Mouse (Mus musculus): ENCODE results near the gene Nt5dc2.

The Nt5dc2 gene

DNA sequence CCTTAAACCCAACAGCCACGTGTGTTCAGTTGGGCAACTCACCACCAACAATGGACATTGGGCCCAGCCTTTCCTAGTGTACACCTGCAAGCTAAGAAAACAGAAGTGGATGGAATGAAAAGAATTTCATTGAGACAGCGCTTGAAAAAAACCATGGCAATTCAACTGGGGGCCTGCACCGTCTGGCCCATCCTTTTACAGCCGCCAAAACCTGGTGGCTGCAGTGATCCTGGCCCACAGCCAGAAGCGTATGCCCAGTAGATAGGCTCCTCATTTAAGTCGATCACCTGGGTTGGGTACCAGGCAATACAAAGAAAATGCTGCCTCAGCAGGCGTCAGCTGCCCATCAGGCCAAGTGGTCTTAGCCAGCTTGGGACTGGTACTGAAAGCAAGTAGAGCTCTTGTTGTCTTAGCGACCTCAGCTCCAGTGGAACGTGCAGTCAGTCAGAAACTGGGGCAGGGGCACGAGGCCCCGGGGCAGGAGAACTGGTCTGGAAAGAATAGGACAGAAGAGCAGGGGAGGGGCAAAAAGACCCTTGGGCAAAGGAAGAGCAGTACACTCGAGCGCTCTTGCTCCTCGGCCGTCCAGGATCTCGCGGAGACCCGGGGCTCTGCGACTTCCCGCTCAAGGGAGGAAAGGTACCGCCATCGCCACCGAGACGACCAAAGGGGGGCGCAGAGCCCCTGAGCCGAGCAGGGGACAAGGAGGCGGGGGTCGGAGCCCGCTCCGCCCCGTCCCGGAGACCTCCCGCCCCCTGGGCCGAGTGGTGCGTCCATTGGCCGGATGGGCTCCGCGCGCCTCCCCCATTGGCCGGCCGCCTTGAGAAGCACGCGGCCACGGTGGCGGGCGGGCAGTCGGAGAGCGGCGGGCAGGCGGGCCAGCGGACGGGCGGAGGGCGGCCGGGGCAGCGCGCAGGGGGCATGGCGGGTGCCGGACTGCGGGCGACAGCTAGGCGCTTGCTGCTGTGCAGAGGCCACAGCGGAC lies at the start of gene Nt5dc2:
Nt5dc2 (plus strand) TSS at position 818 of the 985 bp plus-strand sequence.
- peak; percentile 91 for DNase-seq

DNA sequence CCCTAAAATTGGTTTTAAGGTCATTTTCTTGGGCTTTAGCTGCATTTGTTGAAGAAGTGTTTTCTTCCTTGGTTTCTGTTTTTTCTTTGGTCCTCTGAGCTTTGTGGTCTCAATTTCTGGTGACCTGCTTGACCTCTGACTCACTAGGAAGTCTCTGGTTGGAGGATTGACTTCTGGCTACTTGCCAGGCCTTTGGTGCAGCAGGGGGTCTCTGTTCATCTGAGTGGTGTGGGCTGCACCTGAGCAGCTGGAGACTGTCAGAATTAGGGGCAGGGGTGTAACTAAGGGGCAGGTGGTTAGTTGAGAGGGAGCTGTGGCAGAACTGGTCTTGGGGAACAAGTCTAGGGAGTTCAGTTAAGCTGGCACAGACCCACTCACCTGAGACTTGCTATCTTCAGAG lies 49.7 kb upstream of the Nt5dc2 start:
- DNase-seq = no peak

DNA sequence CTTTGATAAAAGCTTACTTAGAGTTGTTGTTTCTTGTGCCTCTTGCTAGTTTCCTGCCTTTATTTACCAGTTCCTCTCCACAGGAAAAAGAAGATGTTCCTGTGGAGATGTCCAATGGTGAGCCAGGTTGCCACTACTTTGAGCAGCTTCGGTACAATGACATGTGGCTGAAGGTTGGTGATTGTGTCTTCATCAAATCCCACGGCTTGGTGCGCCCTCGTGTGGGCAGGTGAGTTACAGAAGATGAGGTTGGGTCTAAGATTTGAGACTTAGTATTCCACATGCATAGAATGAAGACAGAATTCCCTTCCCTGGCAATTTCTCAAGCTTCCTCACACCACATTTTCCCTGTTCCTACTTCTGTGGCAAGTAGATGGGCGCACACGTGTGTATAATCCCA lies 43.4 kb upstream of the Nt5dc2 start:
- DNase-seq = peak; percentile 9

DNA sequence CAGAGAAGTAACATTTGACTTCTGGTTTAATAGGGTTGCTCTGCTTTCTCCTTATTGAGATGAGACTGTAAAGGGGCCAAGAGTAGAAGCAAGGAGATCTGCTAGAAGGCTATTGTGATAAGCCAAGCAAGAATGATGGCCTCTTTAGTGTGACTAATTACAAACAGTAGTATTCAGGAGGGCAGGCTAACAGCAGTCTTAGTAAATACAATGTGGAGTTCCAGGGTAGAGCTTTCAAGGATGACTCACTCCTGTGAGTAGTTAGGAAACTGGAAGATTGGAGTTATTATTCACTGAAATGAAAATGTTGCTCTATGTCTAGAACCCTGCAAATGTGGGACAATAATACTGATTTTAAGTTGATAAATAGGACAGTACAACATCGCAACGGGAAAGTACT lies 42.3 kb upstream of the Nt5dc2 start:
- no peak for DNase-seq

DNA sequence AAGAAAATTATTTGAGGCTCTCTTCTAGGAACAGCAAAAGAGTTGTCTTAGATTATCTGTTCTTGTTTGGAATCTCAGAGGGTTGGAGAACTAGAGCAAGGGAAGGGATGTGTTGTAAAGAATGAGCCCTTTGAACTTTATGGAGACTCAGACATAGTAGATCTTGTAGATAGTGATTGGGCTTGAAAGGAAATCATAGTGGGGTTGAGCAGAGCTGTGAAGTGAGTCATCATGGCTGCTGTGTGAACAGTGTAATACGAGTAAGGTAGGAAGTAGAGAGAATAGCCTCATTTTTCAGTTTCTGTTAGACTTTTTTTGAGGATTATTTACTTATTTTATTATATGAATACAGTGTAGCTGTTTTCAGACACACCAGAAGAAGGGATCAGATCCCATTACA lies 40.9 kb upstream of the Nt5dc2 start:
- no peak for DNase-seq

DNA sequence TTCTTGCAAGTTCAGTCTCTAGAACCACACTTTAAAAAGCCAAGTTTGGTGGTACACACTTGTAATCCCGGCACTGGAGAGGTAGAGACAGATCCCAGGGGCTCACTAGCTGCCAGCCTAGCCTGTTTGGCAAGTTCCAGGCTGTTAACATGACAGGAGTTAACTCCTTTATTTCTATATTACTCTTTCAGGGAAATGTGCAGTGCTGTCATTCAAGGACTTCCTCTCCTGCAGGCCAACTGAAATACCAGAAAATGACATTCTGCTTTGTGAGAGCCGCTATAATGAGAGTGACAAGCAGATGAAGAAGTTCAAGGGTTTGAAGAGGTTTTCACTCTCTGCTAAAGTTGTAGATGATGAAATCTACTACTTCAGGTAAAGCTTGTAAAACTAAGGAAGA lies 25.7 kb upstream of the Nt5dc2 start:
- no peak for DNase-seq

DNA sequence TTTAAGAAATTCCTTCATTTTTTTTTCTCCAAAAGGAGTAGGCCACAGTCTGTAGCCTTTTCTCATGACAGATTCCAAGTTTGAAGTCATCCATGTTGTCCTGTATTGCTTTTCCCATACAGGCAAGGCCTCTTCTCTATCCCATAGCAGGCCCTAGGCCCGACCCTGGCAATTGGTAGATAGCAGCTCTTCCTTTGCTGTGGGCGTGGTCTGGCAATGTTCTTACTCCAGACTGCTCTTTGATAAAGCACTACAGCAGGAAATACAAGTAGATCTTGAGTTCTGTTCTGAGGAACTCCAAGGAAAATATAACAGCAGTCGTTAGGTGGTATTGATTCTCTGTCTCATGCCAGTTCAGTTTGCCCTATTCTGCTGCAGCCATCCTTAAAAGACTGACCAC lies 20.2 kb upstream of the Nt5dc2 start:
- no peak for DNase-seq

DNA sequence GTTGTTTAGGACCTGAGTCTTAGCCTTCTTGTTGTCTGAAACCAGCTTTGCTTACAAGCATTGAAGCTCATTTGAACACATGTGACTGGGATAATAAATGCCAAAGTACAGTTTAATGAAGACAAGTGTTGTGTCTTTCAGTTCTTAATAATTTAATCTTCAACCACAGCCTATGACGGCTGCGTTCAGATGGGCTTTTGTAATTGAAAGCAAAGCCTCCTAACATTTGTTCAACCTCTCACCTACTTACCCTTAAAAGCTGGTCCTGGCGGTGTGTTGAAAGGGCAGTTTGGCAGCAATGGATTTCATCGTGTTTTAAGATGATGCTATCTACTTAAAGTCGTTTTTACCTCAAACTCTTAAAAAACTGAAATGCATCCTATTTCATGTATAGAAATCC lies 18.7 kb upstream of the Nt5dc2 start:
- DNase-seq = no peak

DNA sequence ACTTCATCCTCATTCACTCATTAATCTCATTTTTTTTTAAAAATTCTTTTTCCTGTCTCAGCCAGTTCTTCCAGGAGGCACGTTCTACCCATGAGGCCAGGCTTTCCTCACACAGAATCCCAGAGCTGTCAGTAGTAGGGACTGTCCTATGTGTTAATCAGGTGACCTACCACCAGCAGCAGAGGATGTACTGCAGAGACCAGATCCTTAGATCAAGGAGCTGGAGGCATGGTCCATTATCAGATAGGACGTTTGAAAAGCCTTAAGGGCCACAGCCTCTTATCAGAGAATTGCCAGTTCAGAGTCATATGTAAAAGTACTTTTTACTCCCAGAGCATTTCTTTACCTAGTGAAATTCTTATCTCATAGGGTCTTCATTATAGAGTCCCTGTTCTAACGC lies 16.8 kb upstream of the Nt5dc2 start:
- no peak for DNase-seq

DNA sequence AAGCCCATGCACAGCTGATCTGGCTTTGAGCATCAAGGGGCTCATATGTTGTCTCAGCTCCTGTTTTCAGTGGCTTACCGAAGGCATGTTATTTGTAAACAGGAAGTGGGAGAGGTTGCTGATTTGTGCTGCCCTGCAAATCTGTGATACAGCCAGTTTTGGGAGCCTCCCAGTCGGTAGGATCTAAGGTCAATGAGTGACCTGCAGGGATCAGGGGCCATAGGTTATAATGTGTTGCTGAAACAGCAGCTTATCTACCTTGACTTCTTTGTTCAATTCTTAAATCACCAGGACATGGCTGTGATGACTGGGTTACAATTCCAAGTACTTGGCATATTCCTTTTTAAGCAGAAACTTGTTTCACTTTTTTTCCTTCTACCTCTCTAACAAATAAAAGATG lies 15.3 kb upstream of the Nt5dc2 start:
- DNase-seq = no peak

DNA sequence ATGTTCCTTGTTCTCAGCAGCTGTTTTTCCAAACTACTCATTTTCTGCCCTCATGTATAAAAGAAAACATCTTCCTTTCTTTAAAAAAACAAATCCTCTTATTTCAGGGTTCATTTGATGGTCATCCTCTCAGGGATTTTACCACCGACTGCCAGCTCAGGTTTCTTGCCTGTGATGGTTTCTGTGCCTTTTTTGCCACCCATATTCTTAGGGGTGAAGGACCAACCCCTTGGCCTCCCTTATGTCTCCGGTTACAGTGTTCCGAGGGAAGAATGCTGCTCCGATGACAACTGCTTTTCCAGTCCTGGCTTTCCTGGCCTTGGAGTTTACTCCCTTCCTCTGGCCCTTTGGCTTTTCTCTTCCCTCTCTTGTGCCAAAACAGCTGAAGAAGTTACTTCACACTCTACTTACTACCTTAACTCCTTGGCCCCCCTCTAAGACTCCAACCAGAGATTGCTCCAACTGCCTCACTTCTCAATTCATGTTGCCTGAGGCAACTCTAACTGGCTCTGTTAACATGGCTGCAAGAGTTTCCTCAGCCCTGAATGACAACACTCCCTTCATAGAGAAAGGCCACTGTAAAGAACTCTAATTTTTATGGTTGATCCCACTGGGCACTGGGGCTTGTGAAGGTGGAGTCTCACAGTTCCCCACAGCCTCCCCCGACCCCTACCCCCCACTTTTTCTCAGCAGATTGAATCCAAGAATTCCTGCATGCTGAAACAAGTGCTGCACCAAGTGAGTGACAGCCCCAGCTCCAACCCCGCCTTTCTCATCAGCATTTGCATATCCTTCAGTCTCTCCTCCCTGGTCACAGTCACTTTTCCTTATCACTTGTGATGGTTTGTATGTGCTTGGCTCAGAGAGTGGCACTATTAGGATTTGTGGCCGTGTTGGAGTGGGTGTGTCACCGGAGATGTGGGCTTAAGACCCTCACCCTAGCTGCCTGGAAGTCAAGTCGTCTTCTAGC lies 5.5 kb upstream of the Nt5dc2 start:
- no peak for DNase-seq

DNA sequence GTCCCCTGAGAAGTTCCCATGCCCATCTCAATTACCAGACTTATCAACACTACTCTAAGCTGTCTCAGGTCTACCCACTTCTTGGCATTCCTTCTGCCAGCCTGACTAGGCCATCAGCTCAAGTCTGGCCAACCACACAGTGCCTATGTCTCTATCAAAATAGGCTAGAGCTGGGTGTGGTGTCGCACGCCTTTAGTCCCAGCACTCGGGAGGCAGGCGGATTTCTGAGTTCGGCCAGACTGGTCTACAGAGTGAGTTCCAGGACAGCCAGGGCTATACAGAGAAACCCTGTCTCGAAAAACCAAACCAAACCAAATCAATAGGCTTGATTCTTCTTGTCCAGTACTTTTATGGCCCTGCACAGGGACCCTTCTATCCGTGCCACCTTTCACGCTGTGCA lies 4.0 kb upstream of the Nt5dc2 start:
- no peak for DNase-seq

DNA sequence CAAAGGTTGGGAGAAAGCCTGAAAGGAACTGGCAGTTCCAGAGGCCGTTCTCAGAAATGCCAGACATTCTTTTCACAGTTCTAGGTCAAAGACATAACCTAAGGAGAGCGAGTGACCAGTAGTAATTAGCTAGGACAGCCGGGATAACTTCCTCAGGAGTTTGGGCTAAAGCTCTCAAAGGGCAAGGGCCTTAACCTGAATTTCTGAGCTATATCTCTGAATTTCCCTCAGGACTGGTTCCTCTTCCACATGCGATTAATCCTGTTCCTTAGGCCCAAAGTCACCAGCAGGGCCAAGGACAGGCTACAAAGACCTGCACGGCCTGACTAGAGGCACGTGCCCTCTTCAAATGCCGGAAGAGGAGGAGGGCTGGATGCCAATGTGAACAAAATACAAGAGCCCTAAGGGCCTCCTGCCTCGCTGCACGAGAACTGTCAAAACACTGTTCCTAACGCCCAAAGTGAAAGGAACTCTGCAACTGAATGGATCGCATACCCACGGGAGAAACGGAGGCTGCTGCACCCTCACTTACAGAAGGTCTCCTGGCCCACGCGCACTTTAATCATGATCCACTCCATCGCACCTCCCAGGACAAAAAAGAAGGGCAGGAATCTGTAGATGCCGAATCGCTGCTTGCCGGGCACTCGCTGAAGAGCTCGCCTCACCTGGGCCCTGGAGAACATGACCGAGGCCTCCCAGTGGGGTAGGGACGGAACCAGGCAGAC lies 2.6 kb upstream of the Nt5dc2 start:
- DNase-seq = no peak

DNA sequence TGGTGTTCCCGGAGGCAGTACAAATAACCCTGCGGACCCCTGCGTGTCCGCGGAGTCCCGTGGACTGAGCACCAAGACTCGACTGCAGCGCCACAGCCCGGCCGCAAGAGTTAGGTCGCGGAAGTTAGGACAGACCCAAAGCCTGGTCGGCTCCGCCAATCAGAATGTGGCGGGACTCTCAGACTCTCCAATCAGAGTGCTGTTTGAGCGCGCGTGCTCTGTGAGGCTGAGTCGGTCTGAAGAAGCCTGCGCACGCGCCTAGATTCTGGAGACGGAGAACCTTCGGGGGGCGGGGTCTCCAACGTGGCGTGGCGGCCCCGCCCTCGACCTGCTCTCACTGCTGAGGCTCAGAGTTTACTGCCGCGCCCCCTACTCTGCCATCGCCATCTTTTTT lies 2.0 kb upstream of the Nt5dc2 start, which contains the start of gene Smim4:
Smim4 (minus strand) TSS at position 131 of the 394 bp plus-strand sequence.
- peak; percentile 98 for DNase-seq

DNA sequence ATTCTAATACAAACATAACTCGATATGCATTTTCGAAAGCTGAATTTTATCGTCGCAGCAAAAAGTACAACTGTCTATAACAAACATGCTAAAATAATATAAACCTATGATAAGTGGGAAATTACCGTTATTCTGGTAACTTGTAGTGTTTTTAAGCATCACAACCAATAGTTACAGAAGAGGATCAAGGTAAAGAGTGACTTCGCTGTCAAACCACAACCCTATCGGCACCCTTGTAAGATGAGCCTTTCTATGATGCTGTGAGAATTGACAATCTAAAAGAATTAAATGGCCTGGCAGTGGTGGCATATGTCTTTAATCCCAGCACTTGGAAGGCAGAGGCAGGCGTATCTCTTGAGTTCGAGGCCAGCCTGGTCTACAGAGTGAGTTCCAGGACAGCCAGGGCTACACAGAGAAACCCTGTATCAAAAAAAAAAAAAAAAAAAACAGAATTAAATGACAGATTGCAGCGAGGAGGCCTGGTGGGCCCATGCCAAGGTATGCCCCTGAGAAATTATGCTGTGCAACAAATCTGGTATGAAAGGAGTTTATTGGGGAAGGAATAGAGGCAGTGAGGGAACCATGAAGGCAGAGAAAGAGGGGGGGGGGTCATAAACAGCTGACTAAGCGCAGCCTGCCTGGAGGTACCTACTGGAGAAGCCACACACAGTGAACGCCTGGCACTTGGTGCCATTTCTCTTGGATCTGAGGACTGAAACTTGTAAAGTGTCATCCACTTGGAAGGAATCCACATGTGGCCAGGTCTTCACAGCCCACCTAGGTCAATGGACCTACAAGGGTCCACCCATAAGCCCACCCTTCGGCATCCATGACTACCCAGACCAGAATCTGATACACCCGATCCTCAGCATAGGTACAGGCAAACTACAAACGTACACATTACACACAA lies 1.3 kb upstream of the Nt5dc2 start:
- DNase-seq = peak; percentile 9

DNA sequence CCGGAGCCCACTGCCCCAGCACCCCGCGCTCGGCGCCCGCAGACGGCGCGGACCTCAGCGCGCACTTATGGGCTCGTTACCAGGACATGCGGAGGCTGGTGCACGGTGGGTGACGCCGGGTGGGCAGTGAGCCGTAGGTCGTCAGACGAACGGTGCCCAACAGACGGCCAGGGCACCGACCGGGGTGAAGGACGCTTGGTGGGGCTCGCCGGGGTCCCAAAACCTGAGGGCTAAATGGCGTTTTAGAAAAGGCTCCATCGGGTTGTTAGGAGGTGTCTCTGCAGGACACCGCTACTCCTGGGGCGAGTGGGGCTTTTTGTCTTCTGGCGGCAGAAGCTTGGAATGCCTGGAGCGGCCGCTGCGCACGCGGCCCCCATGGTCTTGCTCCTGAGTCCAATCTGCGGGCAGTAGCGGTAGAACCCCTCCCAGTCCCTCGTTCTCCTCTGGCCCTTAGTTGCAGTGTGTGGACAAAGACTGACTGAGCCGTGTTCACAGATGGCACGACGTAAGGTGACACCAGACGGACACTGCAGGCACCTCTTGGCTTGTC lies 494 bp downstream of the Nt5dc2 start:
- DNase-seq = no peak

DNA sequence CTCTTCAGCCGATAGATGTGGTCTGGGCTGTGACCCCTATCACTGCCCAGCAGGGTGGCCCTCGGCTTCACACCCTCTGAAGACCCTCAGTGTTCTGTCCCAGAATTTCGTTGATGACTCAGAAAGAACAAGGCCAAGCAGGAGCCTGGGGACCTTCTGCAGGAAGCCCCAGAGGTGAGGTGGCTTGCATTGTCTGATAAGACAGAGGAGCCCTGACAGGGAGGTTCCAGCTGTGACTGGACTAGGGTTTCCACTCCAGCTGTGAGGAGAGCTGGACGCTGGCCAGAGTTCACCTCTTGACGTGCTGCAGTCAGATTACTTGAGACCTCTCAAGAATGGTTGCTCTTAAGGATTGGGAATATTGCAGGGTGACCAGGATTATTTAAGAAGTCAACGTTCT lies 1.2 kb downstream of the Nt5dc2 start:
- DNase-seq = no peak

DNA sequence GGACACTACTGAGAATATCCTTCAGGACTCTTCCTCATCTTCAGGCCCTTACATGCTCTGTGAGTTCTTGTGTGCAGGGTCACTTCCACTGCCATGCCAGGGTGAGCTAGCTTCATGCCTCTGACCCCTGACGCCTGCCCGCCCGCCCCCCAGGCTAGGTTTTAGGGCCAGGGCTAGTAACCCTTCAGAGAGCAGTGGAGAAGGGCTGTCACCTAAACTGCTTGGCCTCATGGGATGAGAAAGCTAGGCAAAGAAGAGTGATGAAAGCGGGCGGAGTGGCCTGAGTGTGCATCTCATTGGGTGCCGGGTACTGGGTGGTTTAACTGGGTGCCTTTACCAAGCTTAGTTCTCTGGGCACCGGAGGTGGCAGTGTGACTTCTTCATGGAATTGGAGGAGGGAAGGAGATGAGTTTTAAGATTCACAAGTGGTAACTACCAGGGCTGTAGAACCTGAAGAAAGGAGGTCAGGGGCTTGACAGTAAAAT lies 1.7 kb downstream of the Nt5dc2 start:
- DNase-seq = no peak

DNA sequence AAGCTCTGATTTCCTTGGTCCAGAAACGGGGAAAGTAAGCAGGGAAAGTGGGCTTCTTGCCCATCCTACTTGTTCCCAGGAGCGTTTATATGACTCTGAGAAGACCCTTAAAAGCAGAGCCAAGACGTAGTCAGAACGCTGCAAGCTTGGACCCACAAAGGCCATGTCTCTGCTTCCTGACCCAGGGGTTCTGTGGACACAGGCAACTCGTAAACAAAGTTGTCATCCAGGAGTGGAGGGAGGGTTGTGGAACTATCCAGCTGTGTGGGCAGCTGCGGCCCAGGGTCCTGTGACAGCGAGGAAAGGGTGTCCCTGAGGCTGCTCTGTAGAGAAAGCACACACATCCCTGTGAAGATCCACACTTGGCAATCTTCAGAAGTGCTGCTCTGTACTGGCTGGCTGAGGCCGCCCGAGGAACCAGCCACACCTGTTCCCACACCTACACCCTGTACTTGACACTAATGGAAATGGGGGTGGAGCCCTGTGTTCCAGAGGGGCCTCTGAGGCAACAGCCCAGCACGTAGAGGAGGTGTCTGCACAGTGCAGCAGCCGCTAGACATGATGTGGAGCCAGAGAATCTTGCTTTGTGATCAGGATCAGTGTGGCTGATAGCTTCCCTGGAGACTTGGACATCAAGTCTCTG lies 2.3 kb downstream of the Nt5dc2 start:
- DNase-seq = no peak

All from thymus, postnatal 25 days (tissue).